Mouse (Mus musculus) forebrain, embryonic 10.5 days (tissue): Measurements from ENCODE around the gene Lipi. TPM values are rescaled to one million over a fixed set of nuclear protein-coding genes. Genes with fewer than 3 reads are reported as not detected.

ENCODE experiments used
- DNase-seq: peaks from one replicate; pipeline ENCODE4 v3.0.0-alpha.2; 2017; ENCODE audit warnings: low spot score; ENCODE audit errors: extremely low spot score
- H3K27ac ChIP-seq: fragments of 300-500 bp; sonication (generic); 2 replicates; pipeline ENCODE4 v1.5.1; 2016; ENCODE audit warnings: mild to moderate bottlenecking
- H3K27me3 ChIP-seq: fragments of 300-500 bp; sonication (generic); 2 replicates; pipeline ENCODE4 v1.6.1; 2016; ENCODE audit warnings: mild to moderate bottlenecking; ENCODE audit not compliant: poor library complexity, severe bottlenecking
- H3K36me3 ChIP-seq: fragments of 300-500 bp; sonication (generic); replicated peaks from 2 replicates; pipeline ENCODE4 v1.6.1; 2016; ENCODE audit warnings: mild to moderate bottlenecking, moderate library complexity
- H3K4me1 ChIP-seq: fragments of 300-500 bp; sonication (generic); 2 replicates; pipeline ENCODE4 v1.6.1; 2016
- H3K4me3 ChIP-seq: fragments of 300-500 bp; sonication (generic); 2 replicates; pipeline ENCODE4 v1.5.1; 2016; ENCODE audit warnings: mild to moderate bottlenecking, moderate library complexity
- H3K9me3 ChIP-seq: fragments of 300-500 bp; sonication (generic); 2 replicates; pipeline ENCODE4 v1.6.1; 2016; ENCODE audit warnings: mild to moderate bottlenecking, moderate library complexity
- WGBS: fragments of 180-500 bp; shearing (Covaris S2); methylation state at CpG from one replicate; pipeline ENCODE4 v1.1.7; 2016; 5-methylcytosine and 5-hydroxymethylcytosine counted together
- polyA plus RNA-seq: library from polyadenylated mRNA; unstranded; fragments of >200 nt; fragmentation: Nextera tagmentation; extraction: Ambion mirVana; gene quantifications from 2 replicates; pipeline ENCODE4 v1.2.1, GENCODE M21; 2016

The Lipi gene
- polyA plus RNA-seq, 1 experiment from 2014 or later: not detected

GRCm38 (mm10) chr16:75531705-75532104 lies 54.2 kb downstream of the Lipi start:
- no peak for DNase-seq
- H3K27me3 ChIP-seq: no peaks in the 10 kb centered on the region
- no peaks in the 10 kb centered on the region for H3K4me1 ChIP-seq
- H3K27ac ChIP-seq: no peak overlapping the region
- H3K9me3 ChIP-seq: no peaks in the 10 kb centered on the region
- no peaks in the 10 kb centered on the region for H3K36me3 ChIP-seq
- no peak overlapping the region for H3K4me3 ChIP-seq
- 44% methylated on average over 1 of the region's 1 CpGs for WGBS

- WGBS: 89% methylated on average over 4 of the region's 4 CpGs
These were observed 89.3 kb downstream of the Lipi start for GRCm38 (mm10) chr16:75496568-75496967.

More at GRCm38 (mm10) chr16:75496568-75496967, 89.3 kb downstream of the Lipi start:
- no peak for DNase-seq
- Histone ChIP-seq H3K36me3 (no peaks in the 10 kb centered on the region), H3K4me1 (no peaks in the 10 kb centered on the region), H3K27me3 (no peaks in the 10 kb centered on the region), H3K4me3 (no peak overlapping the region), H3K9me3 (no peaks in the 10 kb centered on the region), H3K27ac (no peak overlapping the region)

Other genes with a start within 250 kb of the Lipi start
- 0.36 and 0.75 TPM in 2 replicates for gene Rbm11, start 6.8 kb upstream of the Lipi start, polyA plus RNA-seq
- 25.9 and 29.5 TPM in 2 replicates for gene Hspa13, start 181.0 kb upstream of the Lipi start, polyA plus RNA-seq